ENCODE assay signal across 8 mouse cellular contexts in genomic region chr11:51857081-51857671, GRCm38 (mm10). TPM values are rescaled to one million over a fixed set of nuclear protein-coding genes. Genes with fewer than 3 reads are reported as not detected.
DNase-seq lines count a peak whose midpoint lies in the region; ATAC-seq and TF ChIP-seq lines count a peak whose summit lies in the region.

Gene Jade2 (minus strand): TSS chr11:51857653.

- no peak for TF ChIP-seq POLR2A in MEL (IDR thresholded peaks at IDR 0.05; ENCODE audit: control insufficient read depth in 1 of 2, insufficient read depth in 1 of 2, low read depth in 1 of 2, low read length in 2 of 2, poor library complexity in 1 of 2)

- no peak for TF ChIP-seq EP300 in MEL (IDR thresholded peaks at IDR 0.05; ENCODE audit: low read depth in 1 of 2, low read length in 2 of 2)

- ATAC-seq in hindbrain, embryonic 13.5 days (ENCODE audit: low FRiP score), result no peak

- no peaks in the 10 kb centered on the region for H3K36me3 ChIP-seq in MEL (ENCODE audit: control insufficient read depth in 1 of 2, insufficient read depth in 2 of 2, low read length in 2 of 2)
- no peaks in the 10 kb centered on the region for H3K36me3 ChIP-seq in hindbrain, embryonic 13.5 days

- no peaks in the 10 kb centered on the region for H3K9me3 ChIP-seq in MEL (replicated peaks; ENCODE audit: insufficient read depth, low read length)
- H3K9me3 ChIP-seq in hindbrain, embryonic 13.5 days, result no peaks in the 10 kb centered on the region

- H3K79me2 ChIP-seq in MEL (ENCODE audit: control insufficient read depth, insufficient read depth, low read length, poor library complexity), result peaks cover 21% of the 10 kb centered on the region; the same call in 1 of the 2 replicates

- H3K4me3 ChIP-seq in MEL (ENCODE audit: control insufficient read depth in 1 of 2, insufficient read depth in 1 of 2, low read depth in 2 of 2, low read length in 2 of 2), result peak within 1 kb of the TSS; percentile 75 to 88
- H3K4me3 ChIP-seq in hindbrain, embryonic 13.5 days, result peak within 1 kb of the TSS; percentile 67

- no peak for TF ChIP-seq RAD21 in MEL (IDR thresholded peaks at IDR 0.05; ENCODE audit: low read depth, low read length)

- peak within 1 kb of the TSS; percentile 100 for H3K4me2 ChIP-seq in hindbrain, embryonic 13.5 days

- H3K4me1 ChIP-seq in MEL (ENCODE audit: control insufficient read depth in 1 of 2, insufficient read depth in 2 of 2, low read length in 2 of 2), result peaks cover 0 to 7% of the 10 kb centered on the region in 2 experiments; a peak in 1 of 4 replicates
- H3K4me1 ChIP-seq in hindbrain, embryonic 13.5 days (replicated peaks), result peaks cover 47% of the 10 kb centered on the region

- no peak for TF ChIP-seq CTCF in MEL (IDR thresholded peaks at IDR 0.05 in 2 of 3, conservative IDR thresholded peaks at IDR 0.05 in 1 of 3; ENCODE audit: control insufficient read depth in 1 of 3, insufficient read depth in 1 of 3, low read depth in 2 of 3, low read length in 3 of 3, poor library complexity in 1 of 3, severe bottlenecking in 1 of 3)

- peaks cover under 1 to 2% of the 10 kb centered on the region in 2 experiments for H3K27me3 ChIP-seq in MEL (ENCODE audit: control insufficient read depth in 1 of 2, insufficient read depth in 2 of 2, low read length in 2 of 2)
- H3K27me3 ChIP-seq in hindbrain, embryonic 13.5 days, result peaks cover 52% of the 10 kb centered on the region

- WGBS in hindbrain, embryonic 13.5 days, result under 1% methylated on average over 46 of the region's 47 CpGs

- peak within 1 kb of the TSS; percentile 99 for H3K9ac ChIP-seq in MEL (ENCODE audit: control insufficient read depth, low read depth, low read length, poor library complexity, severe bottlenecking)
- peak within 1 kb of the TSS; percentile 84 for H3K9ac ChIP-seq in hindbrain, embryonic 13.5 days

- peak; percentile 81 for DNase-seq in MEL (ENCODE audit: low read depth, low spot score)
- DNase-seq in cerebellum, adult 18-20 months, result peak; percentile 67 to 75
- peak; percentile 29 to 30 for DNase-seq in frontal cortex, postnatal 25 days (ENCODE audit: low spot score in 2 of 2)
- peak; percentile 50 to 57 for DNase-seq in layer of hippocampus, postnatal 36 days
- DNase-seq in lung, postnatal 14 days, result peak; percentile 63
- DNase-seq in retina, embryonic 14.5 days (ENCODE audit: low spot score), result peak; percentile 57
- DNase-seq in thymus, postnatal 25 days, result peak; percentile 70

- peak within 1 kb of the TSS; percentile 85 for H3K27ac ChIP-seq in MEL (ENCODE audit: control insufficient read depth, low read depth, low read length)
- peak within 1 kb of the TSS; percentile 44; the same call in 1 of the 2 replicates for H3K27ac ChIP-seq in hindbrain, embryonic 13.5 days

TF ChIP-seq in MEL, 35 proteins besides CTCF, POLR2A, EP300 and RAD21:
- no peak for TF ChIP-seq JUND (IDR thresholded peaks at IDR 0.05; ENCODE audit: low read depth, low read length)
- TF ChIP-seq NRF1 (IDR thresholded peaks at IDR 0.05; ENCODE audit: insufficient read depth, low read depth, low read length, poor library complexity, severe bottlenecking), result peak; percentile 35; the same call in 1 of the 2 replicates
- TF ChIP-seq RCOR1 (IDR thresholded peaks at IDR 0.05; ENCODE audit: low read depth, low read length), result no peak
- TF ChIP-seq USF2 (IDR thresholded peaks at IDR 0.05; ENCODE audit: borderline replicate concordance in 1 of 2, insufficient read depth in 1 of 2, low read depth in 1 of 2, low read length in 2 of 2), result no peak
- TF ChIP-seq TCF12 (IDR thresholded peaks at IDR 0.05; ENCODE audit: low read depth, low read length), result peak; percentile 17; the same call in 1 of the 2 replicates
- no peak for TF ChIP-seq ZMIZ1 (IDR thresholded peaks at IDR 0.05; ENCODE audit: low read depth, low read length)
- no peak for TF ChIP-seq MAFK (IDR thresholded peaks at IDR 0.05; ENCODE audit: borderline replicate concordance, low read depth, low read length)
- no peak for TF ChIP-seq ZKSCAN1 (IDR thresholded peaks at IDR 0.05; ENCODE audit: low read depth, low read length)
- no peak for TF ChIP-seq MAZ (IDR thresholded peaks at IDR 0.05; ENCODE audit: low read depth, low read length)
- TF ChIP-seq HCFC1 (IDR thresholded peaks at IDR 0.05; ENCODE audit: low read depth, low read length), result no peak; the same call in 1 of the 2 replicates
- no peak for TF ChIP-seq POLR2AphosphoS5 (IDR thresholded peaks at IDR 0.05; ENCODE audit: borderline replicate concordance, low read depth, low read length)
- TF ChIP-seq CHD1 (IDR thresholded peaks at IDR 0.05; ENCODE audit: low read depth, low read length), result no peak
- no peak for TF ChIP-seq GATA1 (IDR thresholded peaks at IDR 0.05; ENCODE audit: low read depth, low read length)
- TF ChIP-seq BHLHE40 (IDR thresholded peaks at IDR 0.05; ENCODE audit: borderline replicate concordance, low read depth, low read length), result no peak
- TF ChIP-seq KAT2A (conservative IDR thresholded peaks at IDR 0.05; ENCODE audit: low read depth, low read length), result no peak
- no peak for TF ChIP-seq MEF2A (IDR thresholded peaks at IDR 0.05; ENCODE audit: extremely low read depth, insufficient replicate concordance, low read depth, low read length, poor library complexity, severe bottlenecking)
- TF ChIP-seq TBP (IDR thresholded peaks at IDR 0.05; ENCODE audit: low read depth, low read length), result 0 out of 2 replicates have a peak, but pooled peaks have one; percentile 15
- TF ChIP-seq MYC (IDR thresholded peaks at IDR 0.05; ENCODE audit: low read depth, low read length), result peak; percentile 32; the same call in 1 of the 2 replicates
- TF ChIP-seq MAX (IDR thresholded peaks at IDR 0.05; ENCODE audit: low read length), result no peak; the same call in 1 of the 2 replicates
- TF ChIP-seq ETS1 (IDR thresholded peaks at IDR 0.05; ENCODE audit: low read depth, low read length), result 0 out of 2 replicates have a peak, but pooled peaks have one; percentile 28
- TF ChIP-seq CHD2 (IDR thresholded peaks at IDR 0.05; ENCODE audit: low read length), result no peak
- TF ChIP-seq TAL1 (IDR thresholded peaks at IDR 0.05; ENCODE audit: low read length), result no peak
- TF ChIP-seq ELF1 (IDR thresholded peaks at IDR 0.05; ENCODE audit: low read depth, low read length), result no peak
- TF ChIP-seq UBTF (IDR thresholded peaks at IDR 0.05; ENCODE audit: borderline replicate concordance, insufficient read depth, low read depth, low read length), result 0 out of 2 replicates have a peak, but pooled peaks have one; percentile 31
- TF ChIP-seq SMC3 (IDR thresholded peaks at IDR 0.05; ENCODE audit: low read depth, low read length), result no peak
- TF ChIP-seq ZNF384 (IDR thresholded peaks at IDR 0.05; ENCODE audit: low read depth, low read length), result peak; percentile 82
- TF ChIP-seq POLR2AphosphoS2 (IDR thresholded peaks at IDR 0.05; ENCODE audit: low read length), result no peak
- no peak for TF ChIP-seq SIN3A (IDR thresholded peaks at IDR 0.05; ENCODE audit: low read length)
- no peak for TF ChIP-seq MXI1 (IDR thresholded peaks at IDR 0.05; ENCODE audit: low read depth, low read length)
- TF ChIP-seq ZC3H11A (IDR thresholded peaks at IDR 0.05; ENCODE audit: low read depth, low read length), result no peak
- no peak for TF ChIP-seq MYB (IDR thresholded peaks at IDR 0.05; ENCODE audit: low read depth, low read length)
- TF ChIP-seq USF1 (IDR thresholded peaks at IDR 0.05; ENCODE audit: low read depth, low read length), result no peak
- no peak for TF ChIP-seq GABPA (IDR thresholded peaks at IDR 0.05; ENCODE audit: low read depth, low read length)
- no peak for TF ChIP-seq E2F4 (IDR thresholded peaks at IDR 0.05; ENCODE audit: borderline replicate concordance, low read depth, low read length)
- peak; percentile 0 for TF ChIP-seq NELFE (IDR thresholded peaks at IDR 0.05; ENCODE audit: low read depth, low read length)
TF ChIP-seq in MEL: peak in this region for 8.

RNA-seq across cellular contexts. Expression of gene Jade2, which starts in this region (rescaled TPM):
- total RNA-seq in MEL (2012; rRNA removed), result 4.5 and 5.4 TPM in 2 replicates
- polyA plus RNA-seq in MEL (2012; ENCODE audit: insufficient read depth in 1 of 2, insufficient read length in 2 of 2, low read depth in 1 of 2, low replicate concordance in 2 of 2, missing spikeins in 1 of 2), result 10 to 100 TPM in 1 of 2 experiments, not detected in 1; 13.0 TPM
- polyA plus RNA-seq in hindbrain, embryonic 13.5 days (2015; fragmentation: Nextera tagmentation; extraction: Ambion mirVana), result 0.23 and 0.32 TPM in 2 replicates
- 10 to 100 TPM; 36.0 to 36.5 TPM for total RNA-seq in layer of hippocampus, postnatal 36 days (2021)

Comparison
In these comparisons a context has a peak if more than half of its experiments do, and no peak if none do; other contexts are left out.
1. DNase-seq: peak in every context shown above with its lines; median percentile 81 in MEL; 71 in cerebellum, adult 18-20 months; 70 in thymus, postnatal 25 days; 63 in lung, postnatal 14 days; 57 in retina, embryonic 14.5 days; 54 in layer of hippocampus, postnatal 36 days; 30 in frontal cortex, postnatal 25 days.